Mouse (Mus musculus): Measurements from ENCODE around the gene Pigx.

The Pigx gene

GRCm38 (mm10) chr16:32099638-32100150 is at the start of gene Pigx, which contains the start of gene Cep19:
TSS of gene Pigx (minus strand) at chr16:32099740.
TSS of gene Cep19 (plus strand) at chr16:32099800.
- peak; percentile 84 for DNase-seq (ENCODE audit: low spot score)

- no peak for DNase-seq (ENCODE audit: low spot score)
Observed at GRCm38 (mm10) chr16:32147589-32148207, 48.2 kb upstream of the Pigx start.

- no peak for DNase-seq (ENCODE audit: low spot score)
Observed at GRCm38 (mm10) chr16:32144592-32144991, 45.1 kb upstream of the Pigx start.

- no peak for DNase-seq (ENCODE audit: low spot score)
Observed at GRCm38 (mm10) chr16:32143766-32144165, 44.2 kb upstream of the Pigx start.

GRCm38 (mm10) chr16:32138954-32139353 is 39.4 kb upstream of the Pigx start:
- DNase-seq (ENCODE audit: low spot score): no peak

GRCm38 (mm10) chr16:32135842-32136357 is 36.4 kb upstream of the Pigx start:
- DNase-seq (ENCODE audit: low spot score): no peak

GRCm38 (mm10) chr16:32133148-32133547 is 33.6 kb upstream of the Pigx start:
- DNase-seq (ENCODE audit: low spot score): no peak

GRCm38 (mm10) chr16:32130190-32130826 is 30.8 kb upstream of the Pigx start:
- no peak for DNase-seq (ENCODE audit: low spot score)

GRCm38 (mm10) chr16:32129449-32130189 is 30.1 kb upstream of the Pigx start:
- DNase-seq (ENCODE audit: low spot score): no peak

- no peak for DNase-seq (ENCODE audit: low spot score)
Observed at GRCm38 (mm10) chr16:32127046-32127445, 27.5 kb upstream of the Pigx start.

- DNase-seq (ENCODE audit: low spot score): no peak
Observed at GRCm38 (mm10) chr16:32125364-32125763, 25.8 kb upstream of the Pigx start.

- DNase-seq (ENCODE audit: low spot score): no peak
Observed at GRCm38 (mm10) chr16:32124444-32125335, 25.1 kb upstream of the Pigx start.

- DNase-seq (ENCODE audit: low spot score): no peak
Observed at GRCm38 (mm10) chr16:32124020-32124419, 24.5 kb upstream of the Pigx start.

- DNase-seq (ENCODE audit: low spot score): no peak
Observed at GRCm38 (mm10) chr16:32120454-32120853, 20.9 kb upstream of the Pigx start.

GRCm38 (mm10) chr16:32116186-32116585 is 16.6 kb upstream of the Pigx start:
- DNase-seq (ENCODE audit: low spot score): no peak

GRCm38 (mm10) chr16:32115781-32116180 is 16.2 kb upstream of the Pigx start:
- no peak for DNase-seq (ENCODE audit: low spot score)

GRCm38 (mm10) chr16:32114968-32115695 is 15.6 kb upstream of the Pigx start:
- DNase-seq (ENCODE audit: low spot score): peak; percentile 78

- no peak for DNase-seq (ENCODE audit: low spot score)
Observed at GRCm38 (mm10) chr16:32114406-32114805, 14.9 kb upstream of the Pigx start.

- no peak for DNase-seq (ENCODE audit: low spot score)
Observed at GRCm38 (mm10) chr16:32113541-32114218, 14.1 kb upstream of the Pigx start.

GRCm38 (mm10) chr16:32110951-32111699 is 11.6 kb upstream of the Pigx start:
- DNase-seq (ENCODE audit: low spot score): no peak
